Mouse (Mus musculus) lung, postnatal 0 days (tissue): ENCODE results near the gene Metap1d.

Source experiments
- CTCF ChIP-seq: IDR thresholded peaks from 2 replicates; pipeline ENCODE4 v1.5.1; 2016; ENCODE audit warnings: antibody characterized with exemption, mild to moderate bottlenecking
- EP300 ChIP-seq: IDR thresholded peaks from 2 replicates; pipeline ENCODE4 v1.6.1; 2016; ENCODE audit warnings: antibody characterized with exemption, mild to moderate bottlenecking, control low read depth

DNA sequence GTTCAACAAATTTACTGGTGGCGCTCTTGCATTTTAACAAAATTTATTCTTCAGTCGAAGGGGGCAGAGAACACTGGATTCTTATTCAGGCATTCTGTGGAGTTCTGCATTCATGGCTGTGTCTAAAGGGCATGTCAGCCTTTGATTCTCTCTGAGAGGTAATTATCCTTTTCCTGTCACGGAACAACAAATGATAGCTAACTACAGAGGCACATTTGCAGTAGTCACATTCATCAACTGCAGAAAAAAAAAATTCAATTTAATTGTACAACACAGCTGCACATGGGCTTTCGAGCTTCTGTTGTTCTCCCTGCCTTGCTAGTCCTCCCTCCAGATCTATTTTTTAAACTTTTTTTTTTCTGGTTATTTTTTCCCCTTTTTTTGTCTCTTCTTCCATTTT is 63.9 kb downstream of the Metap1d start:
- TF ChIP-seq CTCF (no peak), EP300 (no peak)
